Mouse (Mus musculus) hindbrain, embryonic 13.5 days (tissue): ENCODE results near the gene Zfp958. TPM values are rescaled to one million over a fixed set of nuclear protein-coding genes. Genes with fewer than 3 reads are reported as not detected.

ENCODE experiments used
- ATAC-seq: fragments of 200-750 bp; cut with Nextera tagmentation; 2 replicates; pipeline ENCODE4 v1.8.0; 2017; ENCODE audit warnings: moderate TSS enrichment; ENCODE audit not compliant: low FRiP score
- H3K27ac ChIP-seq: fragments of 300-500 bp; sonication (generic); 2 replicates; pipeline ENCODE4 v1.5.1; 2015; ENCODE audit warnings: inconsistent platforms, mild to moderate bottlenecking, moderate library complexity
- H3K27me3 ChIP-seq: fragments of 300-500 bp; sonication (generic); 2 replicates; pipeline ENCODE4 v1.6.1; 2015; ENCODE audit warnings: mild to moderate bottlenecking, inconsistent platforms
- H3K36me3 ChIP-seq: fragments of 300-500 bp; sonication (generic); 2 replicates; pipeline ENCODE4 v1.6.1; 2015; ENCODE audit warnings: mild to moderate bottlenecking, inconsistent platforms
- H3K4me1 ChIP-seq: fragments of 300-500 bp; sonication (generic); replicated peaks from 2 replicates; pipeline ENCODE4 v1.6.1; 2015; ENCODE audit warnings: inconsistent platforms
- H3K4me2 ChIP-seq: fragments of 300-500 bp; sonication (generic); 2 replicates; pipeline ENCODE4 v1.6.1; 2015; ENCODE audit warnings: inconsistent platforms, mild to moderate bottlenecking, moderate library complexity
- H3K4me3 ChIP-seq: fragments of 300-500 bp; sonication (generic); 2 replicates; pipeline ENCODE4 v1.5.1; 2015; ENCODE audit warnings: mild to moderate bottlenecking, inconsistent platforms
- H3K9ac ChIP-seq: fragments of 300-500 bp; sonication (generic); 2 replicates; pipeline ENCODE4 v1.6.1; 2015; ENCODE audit warnings: mild to moderate bottlenecking, inconsistent platforms
- H3K9me3 ChIP-seq: fragments of 300-500 bp; sonication (generic); 2 replicates; pipeline ENCODE4 v1.6.1; 2016; ENCODE audit warnings: inconsistent platforms
- WGBS: fragments of 180-500 bp; shearing (Covaris S2); methylation state at CpG from one replicate; pipeline ENCODE4 v1.1.7; 2015; 5-methylcytosine and 5-hydroxymethylcytosine counted together
- polyA plus RNA-seq: library from polyadenylated mRNA; unstranded; fragments of >200 nt; fragmentation: Nextera tagmentation; extraction: Ambion mirVana; gene quantifications from 2 replicates; pipeline ENCODE4 v1.2.1, GENCODE M21; 2015

Zfp958 gene
- polyA plus RNA-seq, 1 experiment from 2014 or later = 17.7 TPM

- Histone ChIP-seq H3K4me1 (peaks cover 5% of the 10 kb centered on the region), H3K36me3 (no peaks in the 10 kb centered on the region), H3K4me2 (no peak overlapping the region), H3K27ac (no peak overlapping the region), H3K27me3 (no peaks in the 10 kb centered on the region), H3K9me3 (no peaks in the 10 kb centered on the region; the same call in 1 of the 2 replicates), H3K9ac (no peak overlapping the region), H3K4me3 (no peak overlapping the region)
- ATAC-seq = no peak
- WGBS = 87% methylated on average over 17 of the region's 17 CpGs
Observed at GRCm38 (mm10) chr8:4675191-4676003, 62.4 kb downstream of the Zfp958 start.

- no peaks in the 10 kb centered on the region for H3K27me3 ChIP-seq
- H3K4me3 ChIP-seq = peak overlapping the region; percentile 65
- peaks cover 5% of the 10 kb centered on the region for H3K4me1 ChIP-seq
- H3K36me3 ChIP-seq = no peaks in the 10 kb centered on the region
- no peak for ATAC-seq
- WGBS = 91% methylated on average over 7 of the region's 7 CpGs
- no peaks in the 10 kb centered on the region for H3K9me3 ChIP-seq
- H3K9ac ChIP-seq = peak overlapping the region; percentile 83
- peak overlapping the region; percentile 57 for H3K4me2 ChIP-seq
- peak overlapping the region; percentile 99 for H3K27ac ChIP-seq
Observed at GRCm38 (mm10) chr8:4676586-4676985, 63.6 kb downstream of the Zfp958 start.

GRCm38 (mm10) chr8:4677265-4678217 is 64.6 kb downstream of the Zfp958 start:
- Histone ChIP-seq H3K36me3 (no peaks in the 10 kb centered on the region), H3K27ac (peak overlapping the region; percentile 99), H3K9me3 (no peaks in the 10 kb centered on the region), H3K4me3 (peak overlapping the region; percentile 65), H3K4me2 (peak overlapping the region; percentile 58), H3K9ac (peak overlapping the region; percentile 83), H3K4me1 (peaks cover 5% of the 10 kb centered on the region), H3K27me3 (no peaks in the 10 kb centered on the region)
- peak; percentile 96 for ATAC-seq
- under 1% methylated on average over 72 of the region's 72 CpGs for WGBS

- Histone ChIP-seq H3K27me3 (no peaks in the 10 kb centered on the region), H3K4me2 (peak overlapping the region; percentile 58), H3K9ac (peak overlapping the region; percentile 83), H3K4me1 (peaks cover 5% of the 10 kb centered on the region), H3K4me3 (peak overlapping the region; percentile 65), H3K36me3 (no peaks in the 10 kb centered on the region), H3K9me3 (no peaks in the 10 kb centered on the region), H3K27ac (peak overlapping the region; percentile 99)
- ATAC-seq = peak; percentile 68
- WGBS = under 1% methylated on average over 37 of the region's 37 CpGs
Observed at GRCm38 (mm10) chr8:4678218-4678907, 65.4 kb downstream of the Zfp958 start.

GRCm38 (mm10) chr8:4678908-4679545 is 66.1 kb downstream of the Zfp958 start:
- peak; percentile 1; the same call in 1 of the 2 replicates for ATAC-seq

GRCm38 (mm10) chr8:4679796-4680195 is 66.8 kb downstream of the Zfp958 start:
- no peak for ATAC-seq
- no peak overlapping the region for H3K4me2 ChIP-seq
- WGBS = 96% methylated on average over 3 of the region's 3 CpGs
- H3K27ac ChIP-seq = no peak overlapping the region
- no peaks in the 10 kb centered on the region for H3K36me3 ChIP-seq
- H3K27me3 ChIP-seq = no peaks in the 10 kb centered on the region
- H3K4me3 ChIP-seq = no peak overlapping the region
- no peaks in the 10 kb centered on the region for H3K9me3 ChIP-seq
- H3K4me1 ChIP-seq = peaks cover 5% of the 10 kb centered on the region
- H3K9ac ChIP-seq = no peak overlapping the region

More at GRCm38 (mm10) chr8:4678908-4679545, 66.1 kb downstream of the Zfp958 start:
- Histone ChIP-seq H3K27ac (peak overlapping the region; percentile 99; the same call in 1 of the 2 replicates), H3K4me2 (peak overlapping the region; percentile 58), H3K9me3 (no peaks in the 10 kb centered on the region), H3K27me3 (no peaks in the 10 kb centered on the region), H3K36me3 (no peaks in the 10 kb centered on the region), H3K4me3 (peak overlapping the region; percentile 65), H3K4me1 (peaks cover 5% of the 10 kb centered on the region), H3K9ac (peak overlapping the region; percentile 83; the same call in 1 of the 2 replicates)
- WGBS = 80% methylated on average over 8 of the region's 8 CpGs

Other genes starting within 250 kb of the Zfp958 start
- gene Cers4, start 120.1 kb upstream of the Zfp958 start, polyA plus RNA-seq = 40.5 and 40.6 TPM in 2 replicates
- 14.6 and 17.9 TPM in 2 replicates for gene Shcbp1, start 166.4 kb downstream of the Zfp958 start, polyA plus RNA-seq